Mouse (Mus musculus) Muller cell, postnatal 12 days (primary cell): Measurements from ENCODE around the gene Dppa2.
A peak's percentile ranks its signal among the peaks of the same experiment; 100 is the strongest.

Experiments used
- DNase-seq: peaks from one replicate; pipeline ENCODE4 v3.0.0-alpha.2; 2015; ENCODE audit errors: inconsistent ontology term

Dppa2 gene

DNA sequence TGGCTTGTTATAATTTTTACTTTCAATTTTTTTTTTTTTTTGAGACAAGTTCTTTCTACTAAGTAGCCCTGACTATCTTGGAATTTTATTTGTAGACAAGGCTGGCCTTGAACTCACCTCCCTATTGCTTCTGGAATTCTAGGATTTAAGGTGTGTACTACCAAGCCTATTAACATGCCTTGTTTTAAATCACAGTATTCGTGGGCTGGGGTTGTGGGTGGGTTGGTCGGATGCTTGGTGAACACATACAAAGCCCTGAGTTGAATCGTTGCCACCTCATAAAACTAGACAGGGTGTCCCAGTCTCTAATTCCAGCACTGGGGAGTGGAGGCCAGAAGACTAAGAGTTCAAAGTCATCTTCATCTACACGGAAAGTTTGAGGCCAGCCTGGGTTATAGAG is 31.6 kb downstream of the Dppa2 start:
- no peak for DNase-seq

DNA sequence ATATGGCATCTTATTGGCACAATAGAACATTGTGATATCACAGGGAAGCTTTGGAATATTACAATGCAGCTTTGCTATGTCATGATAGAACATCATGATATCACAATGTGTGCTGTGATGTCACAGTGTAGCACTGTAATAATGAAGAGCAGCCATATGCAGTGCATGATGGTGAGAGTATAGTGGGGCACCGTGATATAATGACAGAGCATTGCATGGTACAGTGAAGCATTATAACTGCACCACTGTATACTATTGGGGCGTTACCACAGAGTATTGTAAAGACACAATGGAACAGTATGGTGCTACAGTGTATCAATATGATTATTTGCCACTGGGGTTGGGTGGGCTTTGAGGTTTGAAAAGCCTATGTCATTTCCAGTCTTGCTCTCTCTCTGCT is 40.5 kb downstream of the Dppa2 start:
- DNase-seq = no peak

DNA sequence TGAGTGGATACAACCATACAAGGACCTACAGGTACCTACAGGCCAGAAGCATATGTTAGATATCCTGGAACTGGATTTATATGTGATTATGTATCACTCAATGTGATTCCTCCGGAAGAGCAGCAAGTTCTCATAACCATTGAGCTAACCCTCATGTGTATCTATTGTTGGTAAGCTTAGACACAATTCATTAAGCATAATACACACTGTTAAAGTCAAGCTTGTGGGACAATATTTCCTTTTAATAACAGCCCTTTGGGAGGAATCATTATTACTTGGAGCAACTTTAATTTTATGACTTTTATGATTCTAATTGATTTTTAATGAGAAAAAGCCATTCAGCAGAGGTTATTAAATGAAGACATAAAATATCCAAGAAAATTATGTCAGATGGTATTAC is 43.5 kb downstream of the Dppa2 start:
- DNase-seq = no peak

DNA sequence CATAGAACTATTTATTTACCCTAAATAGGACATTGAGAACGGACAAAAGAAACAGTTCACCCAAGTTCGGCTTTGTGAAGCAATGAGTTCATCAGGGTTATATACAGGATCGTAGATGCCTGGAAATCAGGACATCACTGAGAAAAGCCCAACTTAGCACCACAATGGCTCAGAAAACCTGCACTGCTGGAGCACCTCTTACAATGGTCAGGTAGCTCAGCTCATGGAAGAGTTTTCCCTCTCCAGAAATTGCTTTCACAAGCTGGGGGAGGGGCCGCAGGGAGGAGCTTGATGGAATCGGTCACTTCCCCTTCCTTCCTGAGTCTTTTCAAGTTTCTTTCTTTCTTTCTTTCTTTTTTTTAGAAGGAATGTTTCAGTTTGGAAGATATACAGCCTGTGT is 52.0 kb downstream of the Dppa2 start:
- no peak for DNase-seq

DNA sequence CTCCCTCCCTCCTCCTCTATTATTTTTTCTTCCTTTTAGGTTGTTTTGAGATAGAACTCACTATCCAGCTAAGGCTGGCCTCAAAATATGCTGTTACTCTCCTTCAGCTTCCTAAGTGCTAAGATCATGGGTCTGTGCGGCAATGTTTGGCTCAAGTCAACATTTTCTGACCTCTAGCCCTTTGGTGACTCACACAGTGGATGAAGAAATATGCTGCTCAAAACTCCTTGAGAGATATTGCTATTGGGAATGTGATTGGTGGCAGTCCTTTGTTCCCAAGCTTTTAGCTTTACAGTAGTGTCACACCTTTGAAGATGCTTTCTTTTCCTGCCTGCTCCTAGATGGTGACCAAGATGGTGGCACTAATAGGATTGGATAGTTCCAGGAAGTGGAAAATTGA is 52.7 kb downstream of the Dppa2 start:
- peak; percentile 58 for DNase-seq

DNA sequence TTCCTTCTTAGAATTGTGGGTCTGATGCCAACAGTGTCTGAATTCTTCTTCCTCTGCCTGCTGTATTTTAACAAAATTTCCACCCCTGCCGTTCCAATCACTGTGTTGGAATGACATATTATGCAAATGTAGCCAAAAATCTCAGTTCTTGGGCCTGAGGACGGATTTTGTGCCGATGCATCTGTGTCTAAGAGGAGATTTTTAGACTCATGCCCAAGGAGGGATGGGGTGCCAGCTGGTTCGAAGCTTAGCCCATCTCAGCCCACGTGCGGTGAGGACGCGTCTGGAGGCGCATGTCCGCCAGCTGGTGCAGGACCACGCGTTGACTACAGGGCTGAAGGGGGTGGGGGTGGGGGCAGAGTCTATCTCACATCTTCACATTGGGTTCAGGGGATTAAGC is 57.2 kb downstream of the Dppa2 start:
- DNase-seq = no peak

DNA sequence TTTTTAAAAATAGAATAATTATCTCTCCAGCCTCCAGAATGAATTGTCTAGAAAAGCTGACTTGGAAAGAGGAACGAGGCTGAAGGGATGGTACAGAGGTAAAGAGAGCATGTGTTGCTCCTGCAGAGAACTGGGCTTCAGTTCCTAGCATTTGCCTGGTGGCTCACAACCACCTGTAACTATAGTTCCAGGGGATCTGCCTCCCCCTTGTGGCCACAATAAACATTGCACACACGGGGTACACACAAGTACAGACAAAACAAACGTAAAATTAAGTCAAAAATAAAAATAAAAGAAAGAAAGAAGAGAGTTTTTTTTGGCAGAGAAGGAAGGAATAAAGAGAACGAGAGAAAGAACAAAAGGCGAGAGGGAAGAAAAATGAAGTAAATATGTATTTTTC is 63.1 kb downstream of the Dppa2 start:
- DNase-seq = no peak

DNA sequence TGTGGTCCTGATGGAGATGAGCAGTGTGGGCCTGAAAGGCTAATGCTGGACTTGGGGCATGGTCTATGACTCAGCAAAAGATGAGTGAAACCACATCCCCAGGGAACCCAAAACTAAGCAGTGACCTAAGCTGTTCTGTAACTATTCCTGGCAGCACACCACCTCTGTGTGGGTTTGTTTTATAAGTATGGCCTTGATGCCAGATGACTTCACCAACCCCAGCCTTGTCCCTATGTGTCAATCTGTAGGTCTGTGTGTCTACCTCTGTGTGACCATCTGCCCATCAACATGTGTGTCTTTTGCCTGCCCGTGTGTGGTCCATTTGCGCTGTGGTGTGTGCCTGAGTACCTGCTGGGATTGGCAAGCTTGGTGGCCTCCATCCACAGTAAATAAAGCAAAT is 64.4 kb downstream of the Dppa2 start:
- peak; percentile 26 for DNase-seq
